Mouse (Mus musculus): ENCODE measurements around the gene Cdkn2aip.

DNA sequence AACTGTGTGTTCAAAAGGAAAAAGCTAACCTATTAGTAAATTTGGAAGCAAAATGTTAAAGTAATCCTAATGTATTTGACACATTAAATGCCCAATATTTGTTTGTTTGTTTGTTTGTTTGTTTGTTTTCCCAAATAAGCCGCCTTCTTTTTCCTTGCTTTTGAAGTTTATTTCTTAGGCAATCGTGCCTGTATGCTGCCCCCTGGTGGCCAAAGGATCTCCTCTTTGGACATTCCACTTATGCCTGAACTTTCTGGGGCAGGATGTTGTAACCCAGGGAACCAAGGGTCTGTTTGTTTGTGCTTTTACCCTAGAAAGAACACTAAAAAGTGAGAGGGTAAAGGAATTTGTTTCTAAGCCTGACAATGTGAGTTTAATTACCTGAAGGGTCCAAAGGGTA is 20.6 kb downstream of the Cdkn2aip start:
- TF ChIP-seq CTCF (IDR thresholded peaks at IDR 0.05) (peak; percentile 92), EP300 (IDR thresholded peaks at IDR 0.05) (no peak)

All from lung, postnatal 0 days (tissue).